Mouse (Mus musculus) forebrain, embryonic 11.5 days (tissue): ENCODE results near the gene Tmem218. TPM values are rescaled to one million over a fixed set of nuclear protein-coding genes. Genes with fewer than 3 reads are reported as not detected.

Experiments
- ATAC-seq: fragments of 200-750 bp; cut with Nextera tagmentation; replicated peaks from 2 replicates; pipeline ENCODE4 v1.8.0; 2017; ENCODE audit warnings: moderate TSS enrichment; ENCODE audit not compliant: low FRiP score
- DNase-seq: peaks from one replicate; pipeline ENCODE4 v3.0.0-alpha.2; 2017; ENCODE audit warnings: low spot score
- H3K27ac ChIP-seq: fragments of 300-500 bp; sonication (generic); 2 replicates; pipeline ENCODE4 v1.5.1; 2014; ENCODE audit warnings: low read depth, low read length
- H3K27me3 ChIP-seq: fragments of 300-500 bp; sonication (generic); 2 replicates; pipeline ENCODE4 v1.6.1; 2014; ENCODE audit warnings: mild to moderate bottlenecking, low read length, mixed read lengths; ENCODE audit not compliant: control insufficient read depth, insufficient read depth
- H3K36me3 ChIP-seq: fragments of 300-500 bp; sonication (generic); 2 replicates; pipeline ENCODE4 v1.6.1; 2014; ENCODE audit warnings: mild to moderate bottlenecking, low read length, moderate library complexity, mixed read lengths; ENCODE audit not compliant: control insufficient read depth, insufficient read depth
- H3K4me1 ChIP-seq: fragments of 300-500 bp; sonication (generic); replicated peaks from 2 replicates; pipeline ENCODE4 v1.6.1; 2014; ENCODE audit warnings: low read length, mixed read lengths; ENCODE audit not compliant: control insufficient read depth, insufficient read depth
- H3K4me2 ChIP-seq: fragments of 300-500 bp; sonication (generic); 2 replicates; pipeline ENCODE4 v1.6.1; 2014; ENCODE audit warnings: low read depth, mild to moderate bottlenecking, low read length, moderate library complexity, mixed read lengths; ENCODE audit not compliant: severe bottlenecking
- H3K4me3 ChIP-seq: fragments of 300-500 bp; sonication (generic); 2 replicates; pipeline ENCODE4 v1.5.1; 2014; ENCODE audit warnings: low read depth, low read length
- H3K9ac ChIP-seq: fragments of 300-500 bp; sonication (generic); 2 replicates; pipeline ENCODE4 v1.6.1; 2014; ENCODE audit warnings: low read length
- H3K9me3 ChIP-seq: fragments of 300-500 bp; sonication (generic); 2 replicates; pipeline ENCODE4 v1.6.1; 2016; ENCODE audit warnings: low read length, mixed read lengths; ENCODE audit not compliant: control insufficient read depth
- WGBS: fragments of 180-500 bp; shearing (Covaris S2); extraction: QIAGEN DNeasy Blood & Tissue Kit; methylation state at CpG from one replicate; pipeline ENCODE4 v1.1.7; 2014; 5-methylcytosine and 5-hydroxymethylcytosine counted together
- polyA plus RNA-seq: library from polyadenylated mRNA; unstranded; fragments of >200 nt; fragmentation: Nextera tagmentation; extraction: Ambion mirVana; gene quantifications from 2 replicates; pipeline ENCODE4 v1.2.1, GENCODE M21; 2014

Gene Tmem218
- polyA plus RNA-seq, 1 experiment from 2014 or later: 16.2 TPM

GRCm38 (mm10) chr9:37255889-37256225 is 47.8 kb downstream of the Tmem218 start:
- 47% methylated on average over 7 of the region's 7 CpGs for WGBS
- Histone ChIP-seq H3K27ac (no peak overlapping the region), H3K4me3 (no peak overlapping the region), H3K4me1 (peaks cover 8% of the 10 kb centered on the region; the same call in 1 of the 2 replicates), H3K4me2 (peak overlapping the region; percentile 90), H3K9me3 (no peaks in the 10 kb centered on the region), H3K27me3 (no peaks in the 10 kb centered on the region), H3K36me3 (no peaks in the 10 kb centered on the region), H3K9ac (peak overlapping the region; percentile 61; the same call in 1 of the 2 replicates)
- peak; percentile 71 for DNase-seq
- ATAC-seq: peak; percentile 34; the same call in 1 of the 2 replicates

- no peaks in the 10 kb centered on the region for H3K27me3 ChIP-seq
- no peak overlapping the region for H3K4me2 ChIP-seq
- no peak overlapping the region for H3K9ac ChIP-seq
- no peaks in the 10 kb centered on the region for H3K9me3 ChIP-seq
- H3K27ac ChIP-seq: no peak overlapping the region
- H3K36me3 ChIP-seq: no peaks in the 10 kb centered on the region
- H3K4me1 ChIP-seq: no peaks in the 10 kb centered on the region
- no peak overlapping the region for H3K4me3 ChIP-seq
- no peak for DNase-seq
- WGBS: 89% methylated on average over 2 of the region's 2 CpGs
- no peak for ATAC-seq
These were observed 58.6 kb downstream of the Tmem218 start for GRCm38 (mm10) chr9:37266622-37267021.

Other genes starting within 250 kb of the Tmem218 start
- 21.0 and 23.7 TPM in 2 replicates for gene Pknox2, start 60.8 kb upstream of the Tmem218 start, polyA plus RNA-seq
- 1.4 and 2.2 TPM in 2 replicates for gene Slc37a2, start 47.5 kb downstream of the Tmem218 start, polyA plus RNA-seq
- 9.0 and 10.0 TPM in 2 replicates for gene Ccdc15, start 140.2 kb downstream of the Tmem218 start, polyA plus RNA-seq
- gene Hepacam, start 159.1 kb downstream of the Tmem218 start, polyA plus RNA-seq: 0.07 and 0.09 TPM in 2 replicates
- 6.6 and 7.0 TPM in 2 replicates for gene Robo4, start 193.7 kb downstream of the Tmem218 start, polyA plus RNA-seq
- 19.5 and 19.6 TPM in 2 replicates for gene Robo3, start 225.0 kb downstream of the Tmem218 start, polyA plus RNA-seq